Mouse (Mus musculus) left cerebral cortex, adult 2 months (tissue): ENCODE measurements at regions not wholly inside any gene's neighbourhood (a gene's known extent, or its start where the extent isn't known, plus 50 kb on each side); places are given as distances from the start of the nearest gene placed in this dataset.
"Not testable (repeated sequence)": the region's sequence is repeated elsewhere in the genome, so short reads cannot be mapped to it uniquely, and the experiment has no call there.

ENCODE experiments used
- DNase-seq, 2 experiments: peaks; one replicate each; pipeline ENCODE4 v3.0.0; 2021 to 2022; ENCODE audit warnings: low spot score in 2 of 2, mixed read lengths in 1 of 2; ENCODE audit errors: extremely low spot score in 1 of 2
- H3K27ac ChIP-seq: fragments of 200-600 bp; 2 replicates; pipeline ENCODE4 v1.8.1; 2022
- H3K4me3 ChIP-seq: fragments of 200-600 bp; 2 replicates; pipeline ENCODE4 v1.8.1; 2022
- CTCF ChIP-seq: fragments of 200-600 bp; IDR thresholded peaks from 2 replicates; pipeline ENCODE4 v1.8.1; 2022; ENCODE audit warnings: antibody characterized with exemption, mild to moderate bottlenecking, moderate library complexity
- intact Hi-C: fragments of 180-260 bp; cut with DNase I; formaldehyde crosslinking; loops from one replicate; pipeline ENCODE4 v1.15.1; 2025

GRCm38 (mm10) chr13:3035291-3035690 lies 502.6 kb upstream of the Gdi2 start:
- intact Hi-C loops = not testable (repeated sequence)

GRCm38 (mm10) chr13:3037010-3037409 lies 500.9 kb upstream of the Gdi2 start:
- peak; percentile 6 to 11 for DNase-seq
- H3K4me3 ChIP-seq, intact Hi-C loops, H3K27ac ChIP-seq: not testable (repeated sequence)

More at GRCm38 (mm10) chr13:3035291-3035690, 502.6 kb upstream of the Gdi2 start:
- H3K27ac ChIP-seq, DNase-seq, H3K4me3 ChIP-seq: not testable (repeated sequence)

- H3K27ac ChIP-seq, intact Hi-C loops, DNase-seq, H3K4me3 ChIP-seq: not testable (repeated sequence)
Measured at GRCm38 (mm10) chr13:3046381-3047105, 491.3 kb upstream of the Gdi2 start.

- intact Hi-C loops, H3K27ac ChIP-seq, H3K4me3 ChIP-seq, DNase-seq: not testable (repeated sequence)
Measured at GRCm38 (mm10) chr13:3083480-3083879, 454.4 kb upstream of the Gdi2 start.

- H3K4me3 ChIP-seq, H3K27ac ChIP-seq, intact Hi-C loops, DNase-seq: not testable (repeated sequence)
Measured at GRCm38 (mm10) chr13:3089971-3090370, 447.9 kb upstream of the Gdi2 start.

- intact Hi-C loops, DNase-seq, H3K4me3 ChIP-seq, H3K27ac ChIP-seq: not testable (repeated sequence)
Measured at GRCm38 (mm10) chr13:3106543-3106942, 431.3 kb upstream of the Gdi2 start.

- intact Hi-C loops, DNase-seq, H3K27ac ChIP-seq, H3K4me3 ChIP-seq: not testable (repeated sequence)
Measured at GRCm38 (mm10) chr13:3128150-3128549, 409.7 kb upstream of the Gdi2 start.

- H3K4me3 ChIP-seq, intact Hi-C loops, H3K27ac ChIP-seq, DNase-seq: not testable (repeated sequence)
Measured at GRCm38 (mm10) chr13:3137281-3137680, 400.6 kb upstream of the Gdi2 start.

GRCm38 (mm10) chr13:3138698-3139097 lies 399.2 kb upstream of the Gdi2 start:
- Histone ChIP-seq H3K27ac (no peak overlapping the region), H3K4me3 (no peak overlapping the region)
- TF ChIP-seq CTCF = no peak
- DNase-seq = no peak
- intact Hi-C loops = no loop called here

GRCm38 (mm10) chr13:3145513-3145912 lies 392.4 kb upstream of the Gdi2 start:
- H3K4me3 ChIP-seq, intact Hi-C loops, DNase-seq, H3K27ac ChIP-seq: not testable (repeated sequence)
